Mouse (Mus musculus) midbrain, embryonic 11.5 days (tissue): ENCODE data around the gene Eif2b2. TPM values are rescaled to one million over a fixed set of nuclear protein-coding genes. Genes with fewer than 3 reads are reported as not detected.

Experiments used
- ATAC-seq: fragments of 200-750 bp; cut with Nextera tagmentation; 2 replicates; pipeline ENCODE4 v1.8.0; 2017; ENCODE audit warnings: moderate TSS enrichment, moderate library complexity; ENCODE audit not compliant: low FRiP score
- DNase-seq: peaks from one replicate; pipeline ENCODE4 v3.0.0; 2015; ENCODE audit warnings: low spot score; ENCODE audit errors: missing footprints
- H3K27ac ChIP-seq: fragments of 300-500 bp; sonication (generic); 2 replicates; pipeline ENCODE4 v1.5.1; 2014; ENCODE audit warnings: low read depth, low read length
- H3K27me3 ChIP-seq: fragments of 300-500 bp; sonication (generic); 2 replicates; pipeline ENCODE4 v1.6.1; 2014; ENCODE audit warnings: mild to moderate bottlenecking, low read length, moderate library complexity, mixed read lengths; ENCODE audit not compliant: control insufficient read depth, insufficient read depth
- H3K36me3 ChIP-seq: fragments of 300-500 bp; sonication (generic); 2 replicates; pipeline ENCODE4 v1.6.1; 2014; ENCODE audit warnings: mild to moderate bottlenecking, low read length, moderate library complexity, mixed read lengths; ENCODE audit not compliant: control insufficient read depth, insufficient read depth
- H3K4me1 ChIP-seq: fragments of 300-500 bp; sonication (generic); 2 replicates; pipeline ENCODE4 v1.6.1; 2014; ENCODE audit warnings: low read length; ENCODE audit not compliant: control insufficient read depth, insufficient read depth
- H3K4me2 ChIP-seq: fragments of 300-500 bp; sonication (generic); 2 replicates; pipeline ENCODE4 v1.6.1; 2014; ENCODE audit warnings: mild to moderate bottlenecking, moderate library complexity
- H3K4me3 ChIP-seq: fragments of 300-500 bp; sonication (generic); 2 replicates; pipeline ENCODE4 v1.5.1; 2014; ENCODE audit warnings: low read depth, low read length
- H3K9ac ChIP-seq: fragments of 300-500 bp; sonication (generic); 2 replicates; pipeline ENCODE4 v1.6.1; 2014; ENCODE audit warnings: low read length
- H3K9me3 ChIP-seq: fragments of 300-500 bp; sonication (generic); 2 replicates; pipeline ENCODE4 v1.6.1; 2016; ENCODE audit warnings: low read length; ENCODE audit not compliant: control insufficient read depth
- WGBS: fragments of 180-500 bp; shearing (Covaris S2); extraction: QIAGEN DNeasy Blood & Tissue Kit; methylation state at CpG from one replicate; pipeline ENCODE4 v1.1.7; 2014; 5-methylcytosine and 5-hydroxymethylcytosine counted together
- microRNA-seq: library from miRNA; unstranded; fragments of <30 nt; microRNA quantifications from one replicate; pipeline ENCODE4, GENCODE M21; 2017
- polyA plus RNA-seq: library from polyadenylated mRNA; unstranded; fragments of >200 nt; fragmentation: Nextera tagmentation; extraction: Ambion mirVana; gene quantifications from 2 replicates; pipeline ENCODE4 v1.2.1, GENCODE M21; 2014

Eif2b2 gene
- polyA plus RNA-seq, 1 experiment from 2014 or later, result 93.6 TPM

- no peak overlapping the region for H3K27ac ChIP-seq
- H3K36me3 ChIP-seq, result no peaks in the 10 kb centered on the region
- H3K4me1 ChIP-seq, result peaks cover 3% of the 10 kb centered on the region; the same call in 1 of the 2 replicates
- no peak overlapping the region for H3K4me3 ChIP-seq
- WGBS, result 82% methylated on average over 10 of the region's 10 CpGs
- ATAC-seq (no peak), DNase-seq (no peak)
- no peaks in the 10 kb centered on the region for H3K9me3 ChIP-seq
- H3K27me3 ChIP-seq, result no peaks in the 10 kb centered on the region
- no peak overlapping the region for H3K4me2 ChIP-seq
- no peak overlapping the region for H3K9ac ChIP-seq
Measured at GRCm38 (mm10) chr12:85273508-85273907, 54.2 kb downstream of the Eif2b2 start.

Small RNAs within 50 kb of the gene (microRNA-seq; reads per million reads assigned to microRNA genes)
- not detected for gene Mir6938

Other genes with a start within 250 kb of the Eif2b2 start
- 160 and 164 TPM in 2 replicates for gene Fcf1, start 248.6 kb upstream of the Eif2b2 start, polyA plus RNA-seq
- gene Arel1, start 248.6 kb upstream of the Eif2b2 start, polyA plus RNA-seq, result 24.3 and 24.4 TPM in 2 replicates
- gene Ylpm1, start 223.2 kb upstream of the Eif2b2 start, polyA plus RNA-seq, result 44.4 and 46.4 TPM in 2 replicates
- gene Prox2, start 108.7 kb upstream of the Eif2b2 start, polyA plus RNA-seq, result 2.6 and 3.6 TPM in 2 replicates
- gene Dlst, start 108.6 kb upstream of the Eif2b2 start, polyA plus RNA-seq, result 93.9 and 97.0 TPM in 2 replicates
- 1.9 and 2.1 TPM in 2 replicates for gene Rps6kl1, start 68.2 kb upstream of the Eif2b2 start, polyA plus RNA-seq
- 2.5 and 2.9 TPM in 2 replicates for gene Pgf, start 41.7 kb upstream of the Eif2b2 start, polyA plus RNA-seq
- gene Mlh3, start 51.1 kb downstream of the Eif2b2 start, polyA plus RNA-seq, result 10.1 and 10.4 TPM in 2 replicates
- 68.0 and 69.5 TPM in 2 replicates for gene Acyp1, start 69.0 kb downstream of the Eif2b2 start, polyA plus RNA-seq
- gene Zc2hc1c, start 69.1 kb downstream of the Eif2b2 start, polyA plus RNA-seq, result 1.0 TPM in 2 replicates
- gene Nek9, start 119.9 kb downstream of the Eif2b2 start, polyA plus RNA-seq, result 10.4 and 10.6 TPM in 2 replicates
- 266 and 279 TPM in 2 replicates for gene Tmed10, start 155.4 kb downstream of the Eif2b2 start, polyA plus RNA-seq